Mouse (Mus musculus) c-Kit-positive CD71-positive TER-119-negative erythroid progenitor cells, embryonic 14.5 days (primary cell): ENCODE data around the gene Fn1.

ENCODE experiments used
- DNase-seq: peaks from one replicate; pipeline ENCODE4 v3.0.0-alpha.2; 2013; ENCODE audit warnings: low read depth

The Fn1 gene

DNA sequence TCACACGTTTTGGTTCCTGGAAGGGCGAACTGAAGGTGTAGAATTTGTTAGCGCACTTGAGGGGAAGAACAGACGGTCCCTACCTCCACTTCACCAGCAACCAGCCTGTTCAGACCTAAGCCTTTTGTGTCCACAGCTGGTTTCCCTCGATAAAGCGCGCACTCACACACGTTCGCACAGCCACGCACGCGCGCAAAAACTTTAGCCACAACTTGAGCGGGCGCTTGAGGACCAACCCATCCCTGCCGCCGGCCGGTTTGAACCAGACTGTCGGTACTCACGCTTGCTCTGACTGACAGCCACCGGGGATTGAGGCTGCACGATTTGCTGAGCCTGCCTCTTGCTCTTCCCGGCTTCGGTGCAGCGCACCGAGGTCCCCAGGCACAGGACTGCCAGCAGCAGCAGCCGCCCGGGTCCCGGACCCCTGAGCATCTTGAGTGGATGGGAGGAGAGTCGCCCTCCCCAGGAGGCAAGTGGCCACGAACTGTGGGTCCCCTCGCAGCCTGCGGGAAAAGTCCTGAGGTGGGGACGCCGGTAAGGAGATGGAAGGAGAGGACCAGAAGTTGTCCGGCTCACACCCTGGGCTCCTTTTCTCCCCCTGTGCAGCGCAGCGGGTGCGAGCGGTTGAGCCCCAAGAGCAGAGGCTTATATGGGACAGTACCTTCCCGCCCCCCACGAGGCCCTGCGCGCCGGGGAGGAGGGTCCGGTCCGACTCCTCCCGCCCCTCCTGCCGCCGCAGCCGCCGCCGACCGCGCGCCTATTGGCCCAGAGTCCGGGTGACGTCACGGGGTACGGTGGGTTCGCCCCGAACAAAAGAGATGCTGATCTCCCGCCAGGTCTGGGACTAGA lies at the start of gene Fn1:
Fn1 (minus strand) TSS at position 650 of the 849 bp plus-strand sequence.
- DNase-seq = no peak

DNA sequence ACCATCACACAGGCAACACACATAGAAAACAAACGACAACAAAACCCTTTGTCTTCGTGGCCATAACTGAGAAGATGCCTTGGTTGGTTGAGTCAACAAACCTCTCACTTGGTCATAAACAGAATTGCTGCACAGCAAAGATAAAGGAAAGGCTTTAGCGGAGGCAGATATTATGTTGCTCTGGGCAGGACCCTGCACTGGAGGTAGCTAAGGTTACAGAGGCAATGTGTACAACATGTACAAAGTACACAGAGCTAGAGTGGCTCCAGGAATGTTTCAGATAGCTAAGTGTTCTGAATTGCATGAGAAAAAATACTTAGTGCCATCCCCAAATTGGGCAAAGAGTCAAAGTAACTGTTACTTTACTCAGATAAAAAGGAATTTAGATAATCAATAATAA lies 43.1 kb upstream of the Fn1 start:
- DNase-seq = no peak

DNA sequence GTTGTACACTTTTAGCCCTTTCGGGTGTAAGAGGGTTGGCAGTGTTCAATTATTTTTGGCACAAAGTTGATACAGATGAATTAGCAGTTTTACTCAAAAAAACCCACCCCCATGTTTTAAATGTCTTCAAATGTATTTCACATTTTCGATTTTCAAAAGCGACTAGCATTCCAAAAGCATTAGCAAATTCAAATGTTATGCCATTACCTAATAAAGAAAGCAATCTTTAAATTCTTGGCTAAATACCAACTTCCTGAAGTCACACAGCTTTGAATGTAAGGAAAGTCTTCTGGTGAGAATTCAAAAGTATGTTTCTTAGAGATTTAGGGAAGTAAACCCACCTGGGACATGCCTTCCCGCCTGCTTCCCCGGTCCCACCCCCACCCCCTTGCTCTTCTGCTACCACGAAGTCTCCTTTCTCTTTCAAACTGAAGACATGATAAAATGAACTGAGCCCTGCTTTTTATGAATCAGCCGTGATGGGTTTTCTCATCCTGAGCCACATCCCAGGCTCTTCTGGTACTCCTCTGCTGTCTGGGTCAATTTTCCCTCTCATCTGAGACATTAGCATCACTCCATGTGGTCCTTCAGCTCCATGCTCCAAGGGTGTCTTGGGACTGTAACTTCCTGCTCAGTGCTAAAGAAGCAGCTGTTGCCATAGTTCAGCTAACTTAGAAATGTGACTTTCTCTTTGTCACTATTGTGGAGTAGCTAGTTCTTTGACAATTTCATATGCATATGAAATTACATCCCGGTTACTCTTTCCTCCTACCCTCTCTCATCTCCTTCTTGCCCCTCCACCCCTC lies 38.7 kb upstream of the Fn1 start:
- DNase-seq = no peak

DNA sequence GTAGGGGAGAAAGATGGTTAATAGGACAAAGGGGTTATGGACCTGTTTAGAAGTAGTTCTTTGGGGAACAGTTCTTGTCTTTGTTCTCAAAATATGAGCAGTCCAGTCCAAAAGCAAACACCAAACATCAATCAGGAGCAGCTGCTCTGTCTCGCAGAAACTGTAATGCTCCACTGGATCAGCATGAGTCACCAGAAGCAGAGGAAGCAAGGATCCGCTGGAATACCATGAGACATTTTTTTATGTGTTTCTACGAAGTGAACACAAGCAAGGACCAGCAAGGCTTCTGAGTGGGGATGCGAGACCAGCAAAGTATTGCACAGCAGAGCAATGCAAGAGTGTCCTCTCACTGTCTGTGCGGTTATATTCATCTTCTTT lies 35.9 kb upstream of the Fn1 start:
- DNase-seq = no peak

DNA sequence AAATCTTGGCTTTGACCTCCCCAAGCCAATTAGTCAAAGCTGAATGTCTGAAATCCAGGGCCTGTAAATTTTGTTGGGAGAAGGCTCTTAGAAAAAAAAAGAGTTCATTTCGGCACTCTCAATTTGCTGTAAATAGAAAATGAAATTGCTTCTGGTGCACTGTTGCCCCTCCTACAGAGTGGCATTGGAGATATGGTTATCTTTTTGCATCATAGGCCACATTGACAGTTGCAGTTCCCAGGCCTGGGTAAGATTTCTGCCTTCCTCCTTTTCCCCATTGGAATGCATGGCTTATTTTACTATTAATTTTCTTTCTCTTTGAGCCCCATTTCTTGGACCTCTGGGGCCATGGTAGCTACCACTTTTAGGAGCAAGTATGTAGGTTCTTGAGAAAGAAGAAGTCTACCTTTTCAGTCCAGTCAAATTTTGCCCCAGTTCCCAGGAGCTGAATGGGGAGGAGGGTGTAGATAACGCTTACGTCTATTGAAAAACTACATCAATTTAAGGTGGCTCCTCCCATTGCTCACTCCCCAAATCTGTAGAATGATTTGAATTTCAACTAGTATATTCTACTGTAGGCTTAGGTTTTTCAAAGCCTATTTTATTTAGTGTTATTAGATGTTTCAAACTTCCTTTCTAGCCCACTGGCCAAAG lies 35.4 kb upstream of the Fn1 start:
- peak; percentile 33 for DNase-seq

DNA sequence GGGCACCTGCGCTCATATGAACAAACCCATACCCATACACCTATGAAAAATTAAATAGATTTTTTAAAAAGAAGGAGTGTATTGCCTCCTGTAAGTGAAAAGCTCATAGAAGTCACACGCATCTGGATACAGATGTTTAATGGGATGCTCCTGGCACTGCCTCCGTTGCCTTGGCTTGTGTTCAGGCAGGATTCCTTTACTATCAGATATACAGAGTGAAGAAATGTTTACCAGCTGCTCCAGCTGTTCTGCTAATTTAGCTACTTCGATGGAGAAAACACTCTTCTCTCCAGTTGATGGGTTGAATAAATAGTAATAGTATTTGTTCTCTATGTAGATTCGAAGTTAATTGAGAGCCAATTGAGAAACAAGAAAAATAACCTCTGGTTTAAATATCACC lies 33.8 kb upstream of the Fn1 start:
- no peak for DNase-seq

DNA sequence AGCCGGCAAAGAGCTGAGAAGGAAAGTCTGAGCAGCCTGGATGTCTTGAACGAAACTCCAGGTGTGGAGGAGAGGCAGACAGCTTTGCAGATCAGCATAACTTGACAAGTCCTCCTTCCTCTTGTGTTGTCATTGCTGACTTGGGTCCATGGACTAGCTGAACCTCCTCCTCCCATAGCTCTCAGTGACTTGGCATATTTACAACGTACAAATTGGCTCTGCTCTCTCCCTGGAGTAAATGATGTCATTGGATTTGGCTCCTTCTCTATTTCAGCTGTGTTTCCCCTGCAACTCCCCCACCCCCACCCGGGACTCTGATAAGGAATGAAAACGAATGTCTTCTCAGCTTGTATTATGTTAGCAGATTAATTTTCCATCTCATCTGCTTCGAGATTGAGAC lies 30.7 kb upstream of the Fn1 start:
- no peak for DNase-seq

DNA sequence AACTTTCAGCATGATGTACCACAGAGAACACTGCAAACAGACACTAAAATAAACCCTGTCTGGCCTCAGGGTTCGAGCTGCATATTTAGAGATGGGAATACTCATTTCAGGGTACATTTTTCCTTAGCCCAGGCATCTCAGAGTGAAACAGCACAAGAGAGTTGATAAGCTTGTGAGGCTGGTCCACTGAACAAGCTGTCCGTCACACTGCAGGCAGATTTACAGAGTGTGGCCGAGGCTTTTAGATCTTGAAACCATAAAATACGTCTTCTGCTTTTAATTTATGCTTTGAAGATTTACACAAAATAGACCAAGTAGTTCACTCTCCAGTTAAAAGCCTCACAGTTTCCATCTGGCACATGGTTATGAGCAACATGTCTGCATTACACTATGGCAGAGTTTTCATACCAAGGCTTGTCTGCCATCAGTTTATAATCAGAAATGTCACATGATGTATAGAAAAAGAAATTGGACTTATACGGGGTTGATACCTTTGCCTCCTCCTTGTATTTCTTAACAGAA lies 29.3 kb upstream of the Fn1 start:
- DNase-seq = no peak

DNA sequence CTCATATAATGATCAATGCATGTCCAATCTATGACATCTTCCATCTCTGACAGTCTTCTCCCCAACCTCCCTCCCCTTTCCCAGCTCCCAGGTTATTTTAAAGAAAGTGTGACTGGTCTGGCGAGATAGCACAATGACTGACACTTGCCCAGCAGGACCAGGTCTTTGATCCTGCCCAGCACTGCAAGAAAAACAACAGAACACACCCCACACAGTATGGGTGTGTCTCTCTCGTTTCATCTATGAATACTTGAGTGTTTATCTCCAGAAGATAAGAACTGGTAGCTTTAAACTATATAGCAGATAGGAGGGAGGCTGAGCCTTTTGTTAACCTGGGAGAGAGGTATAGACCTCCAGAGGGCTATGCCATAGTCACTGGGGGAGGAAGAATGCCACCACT lies 28.3 kb upstream of the Fn1 start:
- DNase-seq = no peak

DNA sequence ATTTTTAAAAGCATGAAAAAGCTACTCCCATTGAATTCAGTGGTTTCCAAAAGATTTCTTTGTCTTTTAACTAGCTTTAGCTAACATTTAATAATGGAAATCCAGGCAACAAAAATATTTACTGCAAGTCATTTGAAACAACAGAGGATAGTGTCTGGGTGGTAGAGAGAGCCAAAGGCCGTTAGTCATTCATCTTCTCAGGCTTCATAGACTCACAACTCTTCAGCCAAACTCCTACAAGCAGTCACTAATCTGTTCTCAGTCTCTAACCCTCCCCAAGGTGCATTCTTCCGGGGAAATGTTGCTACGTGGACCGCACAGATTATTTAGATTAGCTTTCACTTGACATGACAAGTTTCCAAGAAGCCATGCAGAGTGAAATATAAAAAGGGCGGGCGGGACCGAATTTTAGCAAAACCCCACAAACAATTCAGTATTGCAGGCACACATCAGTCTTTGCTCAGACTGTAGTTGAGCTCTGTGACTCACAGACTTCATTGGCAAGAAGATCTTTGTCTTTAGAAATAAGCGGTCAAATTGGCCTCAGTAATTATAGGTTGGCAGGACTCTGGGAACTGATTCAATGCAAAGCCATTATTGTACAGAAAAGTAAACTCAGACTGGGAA lies 27.2 kb upstream of the Fn1 start:
- DNase-seq = no peak

DNA sequence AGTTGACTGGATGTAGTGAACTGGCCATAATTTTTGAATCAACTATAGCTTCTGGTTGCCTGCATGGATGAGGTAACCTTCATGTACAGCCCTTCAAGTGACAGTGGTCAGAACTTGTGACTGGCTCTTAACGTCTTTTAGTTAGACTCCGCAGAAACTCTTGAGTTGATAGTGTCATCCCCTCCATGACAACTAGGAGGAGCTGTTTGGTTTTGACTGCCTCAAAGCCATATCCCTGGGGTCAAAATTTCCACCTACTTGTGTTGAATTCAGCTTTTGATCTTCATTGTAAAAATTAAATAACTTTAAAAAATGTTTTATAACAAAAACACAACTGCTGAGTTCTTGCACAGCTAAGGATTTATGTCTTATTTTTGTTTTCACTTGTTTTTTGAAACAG lies 22.4 kb upstream of the Fn1 start:
- no peak for DNase-seq

DNA sequence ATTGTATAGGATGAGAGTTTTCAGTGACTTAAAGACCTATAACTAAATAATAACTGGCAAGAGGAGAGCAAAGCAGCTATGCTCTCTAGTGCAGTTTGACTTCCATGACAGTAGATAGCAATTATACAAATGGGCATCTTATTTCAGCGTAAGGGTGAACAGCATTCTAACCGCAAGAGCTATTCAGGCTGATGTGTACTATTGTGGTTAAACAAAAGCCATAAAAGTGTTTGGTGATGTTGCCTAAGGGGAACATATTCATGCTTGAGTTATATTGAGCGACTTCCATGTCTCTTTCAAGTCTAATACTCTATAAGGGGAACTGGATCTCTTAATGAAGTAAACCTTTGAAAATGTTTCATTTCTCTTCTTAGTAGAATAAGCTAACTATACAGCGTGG lies 21.3 kb upstream of the Fn1 start:
- no peak for DNase-seq

DNA sequence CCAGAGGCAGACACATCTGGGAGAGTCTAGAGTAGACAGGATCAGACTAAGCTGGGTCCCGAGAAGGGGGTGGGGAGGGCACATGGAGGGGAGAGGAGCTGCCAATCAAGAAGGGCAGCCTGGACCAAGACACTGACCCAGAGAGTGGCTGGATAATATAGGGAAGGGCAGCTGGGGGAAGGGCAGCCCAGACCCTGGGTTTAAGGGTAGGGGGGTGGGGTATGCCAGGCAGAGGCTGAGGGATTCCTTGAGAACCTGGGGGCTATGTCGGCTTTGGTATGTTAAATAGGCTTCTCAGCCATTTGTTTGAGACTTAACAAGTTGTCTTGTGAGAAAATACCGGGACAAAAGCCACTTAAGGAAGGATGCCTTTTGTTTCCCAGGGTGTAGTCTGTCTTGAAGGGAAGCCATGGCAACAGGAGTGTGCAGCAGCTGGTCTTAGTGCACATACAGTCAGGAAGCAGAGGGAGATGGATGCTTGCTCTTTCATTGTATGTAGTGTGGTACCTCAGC lies 20.5 kb upstream of the Fn1 start:
- DNase-seq = no peak

DNA sequence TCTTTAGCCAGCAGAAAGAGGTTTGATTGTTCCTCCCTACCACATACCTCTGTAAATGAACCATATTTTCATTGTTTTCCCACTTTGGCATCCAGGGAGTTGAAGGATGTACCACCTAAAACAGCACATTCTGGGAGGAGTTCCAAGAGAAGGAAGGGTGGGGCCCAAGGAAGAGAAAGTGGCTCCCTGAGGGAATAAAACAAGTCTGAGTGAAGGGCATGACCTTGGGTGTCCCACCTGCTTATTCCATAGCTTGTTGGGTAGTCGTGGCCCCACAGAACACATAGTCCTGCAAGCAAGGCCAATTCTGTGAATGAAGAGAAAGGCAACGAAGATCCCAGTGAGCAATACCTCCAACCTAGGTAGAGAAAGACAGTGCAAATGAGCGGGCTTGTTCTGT lies 19.3 kb upstream of the Fn1 start:
- no peak for DNase-seq

DNA sequence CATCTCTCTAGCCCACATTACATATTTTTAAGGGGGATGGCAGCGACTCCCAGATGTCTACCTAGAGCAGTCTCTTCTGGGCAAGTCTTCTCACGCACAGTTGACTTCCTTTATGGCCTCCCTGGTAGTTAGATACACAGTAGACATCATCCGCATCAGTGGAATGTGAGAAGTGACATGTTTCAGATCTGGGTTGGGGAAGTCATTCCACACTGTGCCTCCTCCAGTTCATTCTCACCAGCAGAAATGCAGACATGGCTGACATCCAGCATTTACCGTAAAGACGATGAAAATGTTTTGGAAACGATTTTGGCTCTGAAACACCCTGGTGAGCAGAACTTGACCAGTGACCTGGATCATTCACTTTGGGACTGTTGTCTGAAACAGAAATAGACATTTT lies 10.2 kb upstream of the Fn1 start:
- no peak for DNase-seq

DNA sequence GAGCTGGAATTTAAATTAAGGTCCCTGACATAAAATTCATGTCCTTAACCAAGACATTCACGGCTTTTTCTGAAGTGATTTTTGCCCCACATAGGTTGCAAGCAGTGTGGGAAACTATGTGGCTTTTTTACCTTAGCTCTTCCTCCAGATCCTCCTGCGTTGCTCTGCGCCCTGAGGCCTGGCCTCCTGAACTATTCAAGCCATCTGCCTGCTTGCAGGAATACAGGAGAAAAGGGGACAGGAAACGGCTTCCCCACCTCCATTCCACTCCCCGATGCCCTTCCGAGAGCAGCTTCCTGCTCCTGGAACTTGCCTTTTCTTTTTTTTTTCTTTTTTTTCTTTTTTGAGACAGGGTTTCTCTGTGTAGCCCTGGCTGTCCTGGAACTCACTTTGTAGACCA lies 5.6 kb upstream of the Fn1 start:
- no peak for DNase-seq

DNA sequence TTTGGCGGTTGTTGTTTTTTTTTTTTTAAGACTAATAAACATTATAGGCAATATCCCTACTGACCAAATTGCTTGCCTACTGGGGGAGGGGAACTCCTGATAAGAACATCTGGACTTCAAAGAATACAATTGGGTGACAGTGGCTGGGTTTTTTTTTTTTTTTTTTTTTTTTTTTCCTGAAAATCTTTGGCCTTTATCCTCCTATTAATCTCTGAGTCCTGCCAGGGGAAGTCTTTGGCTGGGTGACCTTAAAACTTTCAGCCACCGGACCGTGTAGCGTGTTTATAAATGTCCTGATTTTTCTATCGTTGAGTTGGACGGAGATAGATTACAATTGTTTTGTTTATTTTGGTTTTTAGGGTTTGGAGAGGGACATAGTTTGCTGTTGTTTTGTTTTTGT lies 3.3 kb upstream of the Fn1 start:
- no peak for DNase-seq

DNA sequence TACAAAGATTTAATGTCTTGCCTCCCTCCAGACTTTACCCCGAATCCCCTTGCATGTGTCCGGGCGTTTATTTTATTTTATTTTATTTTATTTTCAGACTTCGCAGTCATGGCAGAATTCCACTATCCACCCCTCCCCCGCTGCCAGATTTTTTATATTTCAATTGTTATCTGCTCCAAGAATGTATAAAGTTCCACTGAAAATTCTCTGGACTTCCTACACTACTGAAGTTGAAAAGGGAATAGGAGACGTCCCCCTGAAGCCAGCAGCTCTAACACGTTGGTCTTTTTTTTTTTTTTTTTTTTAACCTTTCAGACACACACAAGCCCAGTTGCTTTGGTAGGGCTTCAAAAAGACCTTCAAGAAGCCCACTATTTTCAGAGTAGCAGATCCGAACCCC lies 1.2 kb upstream of the Fn1 start:
- DNase-seq = no peak

DNA sequence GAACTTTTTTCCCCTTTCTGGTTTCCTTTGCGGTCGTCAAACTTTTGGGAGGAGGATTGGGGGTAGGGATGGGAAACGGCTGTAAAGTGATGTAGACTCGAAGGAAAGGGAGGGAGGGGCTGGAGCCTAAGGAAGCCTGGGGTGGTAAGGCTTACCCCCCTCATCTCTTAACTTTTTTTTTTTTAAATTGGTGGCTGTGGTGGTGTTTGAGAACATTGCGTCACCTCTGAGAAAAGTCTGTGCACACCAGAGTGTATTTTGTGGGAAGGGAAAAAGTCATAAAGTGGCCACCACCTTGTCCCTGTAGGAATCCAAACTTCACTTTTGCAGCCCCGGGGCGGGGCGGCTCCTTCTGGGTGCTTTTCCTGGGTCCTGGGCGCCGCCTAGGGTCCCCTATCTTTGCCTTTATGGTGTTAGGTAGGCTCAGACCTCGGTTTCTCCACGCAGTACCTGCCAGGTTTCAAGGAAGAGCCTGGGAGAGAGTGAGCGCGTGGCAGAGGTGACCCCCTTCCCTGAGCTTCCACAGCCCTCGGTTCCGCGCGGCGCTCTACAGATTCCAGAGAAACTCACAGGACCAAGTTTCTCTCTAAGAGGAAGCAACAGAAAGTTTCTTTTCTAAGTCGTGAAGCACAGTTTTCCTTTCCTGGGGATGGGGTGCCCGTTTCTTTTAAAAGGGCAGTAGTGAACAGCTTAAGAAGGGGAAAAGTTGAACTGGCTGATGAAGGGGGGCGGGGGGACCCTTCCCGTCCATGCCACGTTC lies 580 bp upstream of the Fn1 start:
- DNase-seq = no peak

DNA sequence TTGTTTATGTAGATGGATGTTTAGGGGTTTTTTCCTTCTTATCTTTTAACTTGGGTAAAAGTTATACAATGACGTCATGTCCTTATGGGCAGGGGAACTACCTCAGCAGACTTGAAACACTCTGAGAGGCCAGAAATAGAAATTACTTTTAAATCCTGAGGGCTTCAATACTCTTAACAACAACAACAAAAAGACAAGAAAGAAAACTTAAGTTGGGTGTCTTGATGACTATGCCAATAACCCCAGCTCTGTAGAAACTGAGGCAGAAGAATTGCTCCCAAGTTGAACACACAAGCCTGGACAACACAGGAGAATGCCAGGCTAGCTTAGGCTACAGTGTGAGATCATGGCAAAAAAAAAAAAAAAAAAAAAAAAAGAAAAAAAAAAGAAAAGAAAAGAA lies 1.2 kb downstream of the Fn1 start:
- no peak for DNase-seq

DNA sequence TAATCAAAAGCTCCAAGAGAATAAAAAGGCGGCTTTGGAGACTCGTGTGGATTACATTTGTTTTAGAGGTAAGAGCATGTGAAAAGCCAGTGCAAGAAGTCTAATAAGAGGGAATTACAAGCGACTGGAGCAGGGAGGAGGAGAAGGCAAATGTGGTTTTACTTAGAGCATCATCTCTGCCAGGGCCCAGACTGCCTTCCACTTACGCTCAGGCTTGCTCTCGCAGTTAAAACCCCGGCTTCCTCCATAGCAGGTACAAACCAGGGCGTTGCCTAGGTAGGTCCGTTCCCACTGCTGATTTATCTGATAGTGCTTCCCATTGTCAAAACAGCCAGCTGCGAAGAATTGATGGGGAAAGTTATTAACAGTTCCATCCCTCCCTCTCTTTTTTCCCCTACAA lies 1.7 kb downstream of the Fn1 start:
- DNase-seq = no peak
